Mouse (Mus musculus) bone marrow, adult 2 months (tissue): ENCODE measurements around the gene Gm3187. TPM values are rescaled to one million over a fixed set of nuclear protein-coding genes. Genes with fewer than 3 reads are reported as not detected.
"Not testable (repeated sequence)": the region's sequence is repeated elsewhere in the genome, so short reads cannot be mapped to it uniquely, and the experiment has no call there.

Experiments used
- H3K27ac ChIP-seq: fragments of 200-500 bp; 2 replicates; pipeline ENCODE4 v1.5.1; 2012; ENCODE audit warnings: low read depth, mild to moderate bottlenecking, control low read depth, inconsistent platforms, low read length; ENCODE audit not compliant: control insufficient read depth, poor library complexity, insufficient read depth
- H3K4me1 ChIP-seq: fragments of 200-500 bp; 2 replicates; pipeline ENCODE4 v1.6.1; 2011; ENCODE audit warnings: low read length; ENCODE audit not compliant: control insufficient read depth, insufficient read depth
- H3K4me3 ChIP-seq: fragments of 200-500 bp; replicated peaks from 2 replicates; pipeline ENCODE3; 2011; ENCODE audit warnings: mild to moderate bottlenecking, low read depth, low read length, control low read depth; ENCODE audit not compliant: control insufficient read depth
- WGBS: fragments of 180-500 bp; shearing (Covaris S2); methylation state at CpG from one replicate; pipeline ENCODE4 v1.1.7; 2018; 5-methylcytosine and 5-hydroxymethylcytosine counted together
- polyA plus RNA-seq: library from polyadenylated mRNA; stranded (reverse); fragments of >200 nt; gene quantifications from 2 replicates; pipeline ENCODE4 v1.2.4, GENCODE M21; 2011; ENCODE audit warnings: low replicate concordance; ENCODE audit not compliant: missing spikeins, insufficient read depth, insufficient read length

Gm3187 gene
- not detected in 2 replicates for polyA plus RNA-seq

DNA sequence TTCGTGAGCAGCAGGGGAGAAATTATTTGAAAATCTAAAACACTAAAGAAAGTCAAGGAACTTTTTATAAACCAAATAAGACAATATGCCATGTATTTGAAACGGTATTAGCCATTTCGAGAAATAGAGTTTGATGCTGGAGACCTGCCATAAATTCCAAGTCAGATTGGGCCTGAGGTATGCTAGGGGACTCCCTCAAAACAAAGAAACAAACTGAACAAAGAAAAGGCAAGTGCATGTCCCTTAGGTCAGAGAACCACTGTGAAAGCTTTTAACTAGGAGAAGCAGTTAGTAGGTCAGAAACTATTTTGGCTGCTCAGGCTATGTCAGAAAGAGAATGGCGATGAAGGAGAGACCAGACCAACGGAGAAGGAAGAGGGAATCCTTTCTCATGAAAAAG is at the start of gene Gm3187:
Gene Gm3187, plus strand, starts transcription at position 301 of the 400 bp plus-strand sequence.
- H3K4me3 ChIP-seq, H3K4me1 ChIP-seq, H3K27ac ChIP-seq: not testable (repeated sequence)
- 69% methylated on average over 4 of the region's 5 CpGs for WGBS

DNA sequence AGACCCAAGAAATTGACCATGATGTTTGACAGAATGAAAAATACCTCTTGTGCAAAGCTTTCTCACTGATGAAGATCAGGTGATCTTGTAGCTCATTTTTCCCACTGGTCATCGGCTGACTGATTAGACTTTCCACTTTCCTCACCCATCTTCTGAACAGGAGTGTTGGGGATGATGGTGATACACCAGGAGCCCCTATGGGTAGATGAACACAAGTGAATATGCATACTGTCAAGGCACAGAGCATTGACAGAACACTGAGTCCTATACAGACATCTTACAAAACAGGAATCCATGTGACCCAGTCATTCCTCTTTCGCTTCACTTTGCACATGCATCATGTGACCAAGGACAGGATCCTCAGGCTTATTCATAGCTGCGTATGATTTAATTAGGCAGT is 28.6 kb upstream of the Gm3187 start, which contains the start of gene Gm3194:
Gene Gm3194, minus strand, starts transcription at position 101 of the 400 bp plus-strand sequence.
- no CpG with 5 or more reads among the region's 3 CpGs for WGBS
- not testable (repeated sequence) for H3K4me1 ChIP-seq, H3K4me3 ChIP-seq, H3K27ac ChIP-seq

DNA sequence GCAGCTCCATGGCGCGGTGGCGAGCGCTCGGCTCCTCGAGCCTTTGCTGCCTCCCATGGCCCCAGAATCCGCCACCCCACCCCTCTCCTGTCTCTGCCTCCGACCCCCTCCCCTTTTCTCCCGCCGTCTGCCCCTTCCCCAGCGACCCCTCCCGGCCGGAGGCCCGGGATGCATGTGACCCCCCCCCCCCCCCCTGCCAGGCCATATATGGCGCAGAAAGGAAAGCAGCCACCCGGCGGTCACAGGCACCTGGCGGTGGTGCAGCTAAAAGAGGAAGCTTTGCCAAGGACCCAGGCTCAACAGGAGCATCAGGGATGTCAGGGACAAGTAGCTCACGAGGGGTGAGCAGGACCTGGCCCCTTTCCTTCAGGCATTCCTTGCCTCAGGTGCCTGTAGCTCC is 23.5 kb upstream of the Gm3187 start:
- H3K4me1 ChIP-seq, H3K27ac ChIP-seq, H3K4me3 ChIP-seq: not testable (repeated sequence)
- no CpG with 5 or more reads among the region's 19 CpGs for WGBS

DNA sequence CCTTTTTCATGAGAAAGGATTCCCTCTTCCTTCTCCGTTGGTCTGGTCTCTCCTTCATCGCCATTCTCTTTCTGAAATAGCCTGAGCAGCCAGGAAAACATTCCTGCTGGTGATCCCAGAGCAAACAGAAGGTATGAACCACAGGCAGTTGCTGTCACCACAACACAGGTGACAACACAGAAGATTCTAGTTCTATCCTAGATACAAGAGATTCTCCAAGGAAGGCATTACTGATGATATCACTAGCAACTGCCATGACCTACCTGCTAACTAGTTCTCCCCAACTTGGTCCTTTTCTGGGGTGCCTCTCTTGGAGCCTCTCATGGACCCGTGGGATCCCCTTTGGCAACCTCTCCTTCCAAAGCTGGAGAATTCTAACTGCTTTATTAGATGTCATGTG is 6.3 kb upstream of the Gm3187 start, which contains the start of gene Gm8246:
Gene Gm8246, minus strand, starts transcription at position 101 of the 400 bp plus-strand sequence.
- not testable (repeated sequence) for H3K4me3 ChIP-seq, H3K4me1 ChIP-seq, H3K27ac ChIP-seq
- WGBS: no CpG with 5 or more reads among the region's 3 CpGs

GRCm38 (mm10) chr14:5501374-5501773 is 17.4 kb downstream of the Gm3187 start, which contains the start of gene Gm3488:
Gene Gm3488, plus strand, starts transcription at chr14:5501674.
- H3K27ac ChIP-seq, H3K4me1 ChIP-seq, H3K4me3 ChIP-seq: not testable (repeated sequence)
- no CpG with 5 or more reads among the region's 35 CpGs for WGBS

DNA sequence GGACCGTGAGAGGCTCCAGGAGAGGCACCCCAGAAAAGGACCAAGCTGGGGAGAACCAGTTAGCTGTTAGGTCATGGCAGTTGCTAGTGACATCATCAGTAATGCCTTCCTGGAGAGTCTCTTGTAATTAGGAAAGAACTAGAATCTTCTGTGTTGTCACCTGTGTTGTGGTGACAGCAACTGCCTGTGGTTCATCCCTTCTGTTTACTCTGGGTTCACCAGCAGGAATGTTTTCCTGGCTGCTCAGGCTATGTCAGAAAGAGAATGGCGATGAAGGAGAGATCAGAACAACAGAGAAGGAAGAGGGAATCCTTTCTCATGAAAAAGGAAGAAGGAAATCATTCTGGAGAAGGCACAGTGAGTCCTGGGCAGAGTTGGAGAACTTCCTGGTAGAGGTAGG is 54.2 kb downstream of the Gm3187 start, which contains the start of gene Gm3532:
Gene Gm3532, plus strand, starts transcription at position 301 of the 400 bp plus-strand sequence.
- H3K27ac ChIP-seq, H3K4me1 ChIP-seq, H3K4me3 ChIP-seq: not testable (repeated sequence)
- no CpG with 5 or more reads among the region's 2 CpGs for WGBS

Other genes starting within 250 kb of the Gm3187 start
- not detected in 2 replicates for gene Gm3526, start 223.6 kb upstream of the Gm3187 start, polyA plus RNA-seq
- not detected in 2 replicates for gene Gm3542, start 149.3 kb upstream of the Gm3187 start, polyA plus RNA-seq
- not detected in 2 replicates for gene Gm3500, start 95.2 kb upstream of the Gm3187 start, polyA plus RNA-seq
- gene Gm3194, start 28.7 kb upstream of the Gm3187 start, polyA plus RNA-seq: not detected in 2 replicates
- gene Gm8246, start 6.4 kb upstream of the Gm3187 start, polyA plus RNA-seq: not detected in 2 replicates
- gene Gm3488, start 17.5 kb downstream of the Gm3187 start, polyA plus RNA-seq: not detected in 2 replicates
- not detected in 2 replicates for gene Gm3532, start 54.3 kb downstream of the Gm3187 start, polyA plus RNA-seq
- gene Gm8265, start 148.8 kb downstream of the Gm3187 start, polyA plus RNA-seq: not detected in 2 replicates
- gene Gm9603, start 203.2 kb downstream of the Gm3187 start, polyA plus RNA-seq: not detected in 2 replicates